Mouse (Mus musculus) hindbrain, postnatal 0 days (tissue): ENCODE data around the gene Hlf. TPM values are rescaled to one million over a fixed set of nuclear protein-coding genes. Genes with fewer than 3 reads are reported as not detected.

Experiments used
- ATAC-seq: fragments of 200-750 bp; cut with Nextera tagmentation; 2 replicates; pipeline ENCODE4 v1.8.0; 2017; ENCODE audit warnings: mild to moderate bottlenecking, moderate TSS enrichment, moderate library complexity
- DNase-seq: peaks from one replicate; pipeline ENCODE4 v3.0.0-alpha.2; 2015; ENCODE audit warnings: low spot score
- H3K27ac ChIP-seq: fragments of 300-500 bp; sonication (generic); 2 replicates; pipeline ENCODE4 v1.5.1; 2014; ENCODE audit warnings: mild to moderate bottlenecking
- H3K27me3 ChIP-seq: fragments of 300-500 bp; sonication (generic); 2 replicates; pipeline ENCODE4 v1.6.1; 2014; ENCODE audit warnings: low read length, mixed read lengths; ENCODE audit not compliant: insufficient read depth
- H3K36me3 ChIP-seq: fragments of 300-500 bp; sonication (generic); 2 replicates; pipeline ENCODE4 v1.6.1; 2014; ENCODE audit warnings: low read length, mixed read lengths; ENCODE audit not compliant: insufficient read depth
- H3K4me1 ChIP-seq: fragments of 300-500 bp; sonication (generic); 2 replicates; pipeline ENCODE4 v1.6.1; 2014; ENCODE audit warnings: antibody characterized with exemption, low read length, mixed read lengths; ENCODE audit not compliant: insufficient read depth
- H3K4me2 ChIP-seq: fragments of 300-500 bp; sonication (generic); 2 replicates; pipeline ENCODE4 v1.6.1; 2014; ENCODE audit warnings: low read depth, mild to moderate bottlenecking, low read length, moderate library complexity, mixed read lengths
- H3K4me3 ChIP-seq: fragments of 300-500 bp; sonication (generic); 2 replicates; pipeline ENCODE4 v1.5.1; 2014; ENCODE audit warnings: low read length
- H3K9ac ChIP-seq: fragments of 300-500 bp; sonication (generic); replicated peaks from 2 replicates; pipeline ENCODE4 v1.6.1; 2014; ENCODE audit warnings: mild to moderate bottlenecking, low read length, moderate library complexity, mixed read lengths
- H3K9me3 ChIP-seq: fragments of 300-500 bp; sonication (generic); 2 replicates; pipeline ENCODE4 v1.6.1; 2016; ENCODE audit warnings: low read length, mixed read lengths
- CTCF ChIP-seq: IDR thresholded peaks from 2 replicates; pipeline ENCODE4 v1.5.1; 2016; ENCODE audit warnings: antibody characterized with exemption, control low read depth, low read depth
- WGBS: fragments of 180-500 bp; shearing (Covaris S2); extraction: QIAGEN DNeasy Blood & Tissue Kit; methylation state at CpG from one replicate; pipeline ENCODE4 v1.1.7; 2014; 5-methylcytosine and 5-hydroxymethylcytosine counted together
- polyA plus RNA-seq: library from polyadenylated mRNA; unstranded; fragments of >200 nt; fragmentation: Nextera tagmentation; extraction: Ambion mirVana; gene quantifications from 2 replicates; pipeline ENCODE4 v1.2.1, GENCODE M21; 2015
- total RNA-seq: library from RNA; depleted of rRNA; stranded (reverse); fragments of >200 nt; gene quantifications from 2 replicates; pipeline ENCODE4 v1.2.3, GENCODE M21; 2014

The Hlf gene
- total and polyA plus RNA-seq, 2 experiments from 2014 or later, result 10.2 to 10.4 TPM

GRCm38 (mm10) chr11:90345746-90346145, 44.9 kb downstream of the Hlf start:
- H3K4me3 ChIP-seq, result no peak overlapping the region
- no peak overlapping the region for H3K27ac ChIP-seq
- H3K9me3 ChIP-seq, result no peaks in the 10 kb centered on the region
- H3K9ac ChIP-seq, result no peak overlapping the region
- no peaks in the 10 kb centered on the region for H3K36me3 ChIP-seq
- no peaks in the 10 kb centered on the region for H3K27me3 ChIP-seq
- DNase-seq (no peak), ATAC-seq (no peak)
- H3K4me1 ChIP-seq, result 0 out of 2 replicates have a peak, but pooled peaks cover 6% of the 10 kb centered on the region
- WGBS, result 95% methylated on average over 11 of the region's 11 CpGs
- H3K4me2 ChIP-seq, result no peak overlapping the region
- TF ChIP-seq CTCF, result no peak

GRCm38 (mm10) chr11:90342858-90343257, 47.8 kb downstream of the Hlf start:
- ATAC-seq (no peak), DNase-seq (no peak)
- no peak overlapping the region for H3K9ac ChIP-seq
- no peak overlapping the region for H3K4me2 ChIP-seq
- H3K36me3 ChIP-seq, result no peaks in the 10 kb centered on the region
- no peak overlapping the region for H3K27ac ChIP-seq
- H3K4me1 ChIP-seq, result 0 out of 2 replicates have a peak, but pooled peaks cover 2% of the 10 kb centered on the region
- no peak for TF ChIP-seq CTCF
- WGBS, result 85% methylated on average over 5 of the region's 5 CpGs
- H3K4me3 ChIP-seq, result no peak overlapping the region
- no peaks in the 10 kb centered on the region for H3K9me3 ChIP-seq
- H3K27me3 ChIP-seq, result no peaks in the 10 kb centered on the region

- H3K4me1 ChIP-seq, result no peaks in the 10 kb centered on the region
- 82% methylated on average over 5 of the region's 5 CpGs for WGBS
- ATAC-seq, result no peak
Observed at GRCm38 (mm10) chr11:90342267-90342666, 48.4 kb downstream of the Hlf start.

GRCm38 (mm10) chr11:90340836-90341235, 49.9 kb downstream of the Hlf start:
- no peak for ATAC-seq
- no peaks in the 10 kb centered on the region for H3K9me3 ChIP-seq

More at GRCm38 (mm10) chr11:90342267-90342666, 48.4 kb downstream of the Hlf start:
- Histone ChIP-seq H3K9ac (no peak overlapping the region), H3K4me2 (no peak overlapping the region), H3K27me3 (no peaks in the 10 kb centered on the region), H3K9me3 (no peaks in the 10 kb centered on the region), H3K4me3 (no peak overlapping the region), H3K36me3 (no peaks in the 10 kb centered on the region), H3K27ac (no peak overlapping the region)
- no peak for DNase-seq
- no peak for TF ChIP-seq CTCF

GRCm38 (mm10) chr11:90334816-90335215, 55.9 kb downstream of the Hlf start:
- no peak for TF ChIP-seq CTCF
- H3K4me2 ChIP-seq, result no peak overlapping the region
- no peak overlapping the region for H3K4me3 ChIP-seq
- H3K9ac ChIP-seq, result no peak overlapping the region
- H3K36me3 ChIP-seq, result no peaks in the 10 kb centered on the region
- ATAC-seq (peak; percentile 43; the same call in 1 of the 2 replicates), DNase-seq (no peak)
- H3K4me1 ChIP-seq, result no peaks in the 10 kb centered on the region
- no peak overlapping the region for H3K27ac ChIP-seq
- H3K27me3 ChIP-seq, result no peaks in the 10 kb centered on the region
- no peaks in the 10 kb centered on the region for H3K9me3 ChIP-seq
- WGBS, result 50% methylated on average over 1 of the region's 1 CpGs

More at GRCm38 (mm10) chr11:90340836-90341235, 49.9 kb downstream of the Hlf start:
- Histone ChIP-seq H3K4me1 (no peaks in the 10 kb centered on the region), H3K4me3 (no peak overlapping the region), H3K9ac (no peak overlapping the region), H3K27me3 (no peaks in the 10 kb centered on the region), H3K27ac (no peak overlapping the region), H3K36me3 (no peaks in the 10 kb centered on the region), H3K4me2 (no peak overlapping the region)
- 96% methylated on average over 13 of the region's 13 CpGs for WGBS
- no peak for DNase-seq
- TF ChIP-seq CTCF, result no peak

- 76% methylated on average over 4 of the region's 4 CpGs for WGBS
- Histone ChIP-seq H3K4me2 (no peak overlapping the region), H3K27ac (no peak overlapping the region), H3K36me3 (no peaks in the 10 kb centered on the region), H3K4me3 (no peak overlapping the region), H3K27me3 (no peaks in the 10 kb centered on the region), H3K9ac (no peak overlapping the region), H3K9me3 (no peaks in the 10 kb centered on the region), H3K4me1 (no peaks in the 10 kb centered on the region)
- ATAC-seq (no peak), DNase-seq (no peak)
- no peak for TF ChIP-seq CTCF
Observed at GRCm38 (mm10) chr11:90332737-90333136, 58.0 kb downstream of the Hlf start.

- no peak for TF ChIP-seq CTCF
- 86% methylated on average over 9 of the region's 9 CpGs for WGBS
- H3K9ac ChIP-seq, result no peak overlapping the region
Observed at GRCm38 (mm10) chr11:90330202-90330694, 60.4 kb downstream of the Hlf start.

More at GRCm38 (mm10) chr11:90330202-90330694, 60.4 kb downstream of the Hlf start:
- no peak overlapping the region for H3K4me3 ChIP-seq
- no peak overlapping the region for H3K4me2 ChIP-seq
- H3K36me3 ChIP-seq, result no peaks in the 10 kb centered on the region
- H3K9me3 ChIP-seq, result no peaks in the 10 kb centered on the region
- H3K27ac ChIP-seq, result no peak overlapping the region
- DNase-seq (no peak), ATAC-seq (no peak)
- no peaks in the 10 kb centered on the region for H3K27me3 ChIP-seq
- H3K4me1 ChIP-seq, result no peaks in the 10 kb centered on the region
